Mouse (Mus musculus) thymus, adult 18-20 months (tissue): ENCODE measurements at regions not wholly inside any gene's neighbourhood (a gene's known extent, or its start where the extent isn't known, plus 50 kb on each side); places are given as distances from the start of the nearest gene placed in this dataset.
A peak's percentile ranks its signal among the peaks of the same experiment; 100 is the strongest.

Experiments used
- DNase-seq, 2 experiments: peaks; one replicate each; pipeline ENCODE4 v3.0.0; 2022; ENCODE audit warnings: mixed read lengths in 2 of 2

DNA sequence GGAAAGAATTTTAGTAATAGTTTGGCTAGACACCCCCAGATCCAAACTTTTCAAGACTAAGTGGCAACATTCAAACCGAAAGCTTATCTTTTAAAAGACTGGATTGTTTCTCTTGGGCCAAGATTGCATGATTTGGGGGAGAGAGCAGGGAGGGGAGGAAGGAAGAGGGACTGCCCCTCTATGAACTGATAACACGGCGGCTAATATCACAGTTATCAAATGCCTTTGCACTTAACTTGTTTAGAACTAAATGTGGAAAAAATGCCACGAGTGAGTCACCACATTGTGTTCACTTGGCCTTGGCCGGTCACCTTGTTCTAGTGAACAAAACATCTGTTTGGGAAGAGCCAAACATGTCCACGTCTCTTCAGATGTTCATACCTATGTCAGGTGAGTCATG, 92.3 kb downstream of the Tes start:
- DNase-seq: no peak

DNA sequence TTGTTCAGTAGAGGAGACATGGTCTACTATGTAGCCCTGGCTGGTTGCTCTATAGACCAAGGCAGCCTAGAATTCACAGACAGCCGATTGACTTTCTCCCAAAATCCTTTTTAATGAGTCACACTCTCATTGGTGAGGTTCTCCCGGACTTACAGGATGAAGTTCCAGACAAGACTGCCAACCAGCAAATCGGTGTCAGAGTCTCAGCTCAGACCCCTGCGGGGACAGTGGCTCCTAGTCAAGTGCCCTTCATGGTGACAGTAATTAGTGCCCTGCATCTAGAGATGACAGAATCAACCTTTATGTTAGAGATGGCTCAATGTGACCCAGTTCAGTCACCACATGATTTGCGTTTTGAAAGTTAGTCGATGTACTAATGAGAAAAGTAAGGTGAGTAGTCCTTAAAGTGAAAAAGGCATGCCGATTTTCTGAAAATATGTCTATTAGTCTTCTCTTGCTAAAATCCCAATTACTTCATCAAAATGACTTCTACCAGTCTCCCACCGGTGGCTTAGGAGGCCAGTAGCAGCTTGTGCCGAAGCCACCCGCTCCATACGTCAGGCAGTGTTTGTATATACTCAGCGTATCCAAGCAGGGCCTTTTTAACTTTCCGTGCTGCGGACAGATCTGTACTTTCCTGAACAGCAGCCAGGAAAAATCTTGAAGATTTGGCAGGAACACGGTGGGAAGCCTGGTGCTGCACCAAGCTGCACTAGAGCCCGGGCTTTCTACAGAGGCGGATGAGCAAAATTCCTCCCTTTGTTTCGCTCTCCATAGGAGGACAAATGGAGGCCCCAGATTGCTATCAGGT, 105.2 kb downstream of the Tes start:
- peak in 1 of 2 experiments; percentile 6 for DNase-seq

DNA sequence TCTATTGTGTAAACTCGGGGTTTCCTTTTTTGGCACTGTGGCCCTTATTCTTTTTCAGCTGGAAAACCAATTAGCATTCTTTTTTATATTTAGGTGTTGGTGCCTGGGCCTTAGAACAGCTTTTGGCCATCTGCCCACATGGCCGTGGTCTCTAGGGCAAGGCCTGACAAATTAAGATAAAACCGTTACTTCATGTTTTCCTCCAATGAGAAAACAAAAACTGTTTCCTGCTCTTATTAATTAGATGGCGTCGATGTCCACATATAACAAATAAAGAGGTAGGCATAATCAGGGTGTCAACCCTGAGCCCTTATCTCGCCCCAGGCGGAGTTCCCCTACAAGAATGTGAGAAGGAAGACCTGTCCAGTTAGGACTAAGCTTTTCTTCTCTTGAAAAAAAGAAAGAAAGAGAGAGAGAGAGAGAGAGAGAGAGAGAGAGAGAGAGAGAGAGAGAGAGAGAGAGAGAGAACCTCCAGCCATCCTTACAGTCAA, 105.9 kb downstream of the Tes start:
- no peak for DNase-seq

DNA sequence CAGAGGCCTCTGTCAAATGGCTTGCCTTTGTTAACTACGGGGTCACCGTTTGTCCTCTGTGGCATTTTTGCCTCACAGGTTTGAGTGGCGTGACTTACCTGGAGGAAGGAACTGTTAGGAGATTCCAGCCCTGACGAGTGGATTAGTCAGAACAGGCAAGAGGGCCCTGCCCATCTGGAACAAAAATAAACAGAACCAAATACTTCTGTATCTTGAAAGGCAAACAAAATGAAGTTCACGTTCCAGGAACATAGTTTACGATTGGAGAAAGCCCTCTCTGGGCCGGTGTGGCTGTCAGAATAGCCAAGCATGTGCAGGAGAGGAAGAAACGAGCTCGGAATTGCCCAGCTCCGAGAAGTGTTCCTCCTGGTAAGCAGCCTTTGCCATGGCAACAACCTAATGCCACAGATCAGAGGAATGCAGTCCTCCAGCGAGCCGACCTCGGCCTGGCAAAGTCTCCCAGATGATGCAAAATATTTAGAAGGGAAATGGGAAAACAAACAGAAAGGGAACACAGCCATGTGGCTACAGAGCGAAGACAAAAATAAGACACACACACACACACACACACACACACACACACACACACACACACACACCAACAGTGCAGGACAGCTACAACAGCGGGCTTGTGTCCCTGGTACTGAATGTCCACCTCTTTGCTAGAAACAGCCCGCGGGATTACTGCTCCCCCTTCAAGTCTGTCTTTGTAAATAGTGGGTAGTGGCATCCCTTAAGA, 106.5 kb downstream of the Tes start:
- DNase-seq: no peak

- DNase-seq: no peak
Observed at GRCm38 (mm10) chr6:17172050-17172449, 107.1 kb downstream of the Tes start.

GRCm38 (mm10) chr6:17177153-17177552, 103.8 kb upstream of the Cav2 start:
- DNase-seq: no peak

DNA sequence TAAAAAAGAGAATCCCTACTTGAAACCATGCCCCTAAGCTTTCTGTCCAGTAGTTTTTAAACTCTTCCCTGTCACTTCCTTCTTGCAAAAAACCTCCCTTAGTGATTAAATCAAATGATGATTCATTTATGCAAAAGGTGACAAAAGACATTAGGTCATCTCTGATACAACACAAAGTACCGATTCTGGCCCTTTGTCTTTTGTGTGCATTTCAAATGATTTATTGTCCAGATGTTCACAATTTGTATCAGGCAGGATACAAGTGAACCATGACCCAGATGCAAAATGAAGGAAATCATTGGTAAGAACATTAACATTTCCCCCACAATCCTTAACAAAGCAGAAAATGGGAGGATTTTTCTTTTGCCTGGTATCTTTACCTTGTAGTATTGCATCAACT, 101.5 kb upstream of the Cav2 start:
- no peak for DNase-seq

- DNase-seq: no peak
Observed at GRCm38 (mm10) chr6:17186604-17187003, 94.4 kb upstream of the Cav2 start.

DNA sequence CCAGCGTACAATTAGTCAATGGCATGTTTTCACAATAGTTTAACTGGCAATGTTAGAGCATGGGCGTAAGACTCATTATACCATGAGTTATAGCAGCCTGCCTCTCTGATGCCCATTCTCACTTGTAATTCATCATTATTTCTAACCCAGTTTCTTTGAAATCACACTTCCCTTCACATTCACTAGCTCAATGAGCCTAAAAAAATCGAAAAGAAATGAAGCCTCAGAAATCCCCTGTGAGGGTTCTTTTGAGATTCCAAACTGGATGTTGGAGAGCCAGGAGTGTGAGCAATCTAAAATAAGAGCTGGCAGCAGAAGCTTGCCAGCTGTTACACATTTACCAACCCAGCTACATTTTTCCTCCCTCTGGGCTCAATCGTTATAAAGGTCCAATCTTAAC, 93.9 kb upstream of the Cav2 start:
- no peak for DNase-seq

- no peak for DNase-seq
Observed at GRCm38 (mm10) chr6:17195538-17195937, 85.4 kb upstream of the Cav2 start.

GRCm38 (mm10) chr6:17197728-17198397, 83.1 kb upstream of the Cav2 start:
- no peak for DNase-seq

GRCm38 (mm10) chr6:17198876-17199275, 82.1 kb upstream of the Cav2 start:
- no peak for DNase-seq

GRCm38 (mm10) chr6:17201916-17202636, 78.9 kb upstream of the Cav2 start:
- DNase-seq: no peak

GRCm38 (mm10) chr6:17203302-17203701, 77.7 kb upstream of the Cav2 start:
- no peak for DNase-seq

DNA sequence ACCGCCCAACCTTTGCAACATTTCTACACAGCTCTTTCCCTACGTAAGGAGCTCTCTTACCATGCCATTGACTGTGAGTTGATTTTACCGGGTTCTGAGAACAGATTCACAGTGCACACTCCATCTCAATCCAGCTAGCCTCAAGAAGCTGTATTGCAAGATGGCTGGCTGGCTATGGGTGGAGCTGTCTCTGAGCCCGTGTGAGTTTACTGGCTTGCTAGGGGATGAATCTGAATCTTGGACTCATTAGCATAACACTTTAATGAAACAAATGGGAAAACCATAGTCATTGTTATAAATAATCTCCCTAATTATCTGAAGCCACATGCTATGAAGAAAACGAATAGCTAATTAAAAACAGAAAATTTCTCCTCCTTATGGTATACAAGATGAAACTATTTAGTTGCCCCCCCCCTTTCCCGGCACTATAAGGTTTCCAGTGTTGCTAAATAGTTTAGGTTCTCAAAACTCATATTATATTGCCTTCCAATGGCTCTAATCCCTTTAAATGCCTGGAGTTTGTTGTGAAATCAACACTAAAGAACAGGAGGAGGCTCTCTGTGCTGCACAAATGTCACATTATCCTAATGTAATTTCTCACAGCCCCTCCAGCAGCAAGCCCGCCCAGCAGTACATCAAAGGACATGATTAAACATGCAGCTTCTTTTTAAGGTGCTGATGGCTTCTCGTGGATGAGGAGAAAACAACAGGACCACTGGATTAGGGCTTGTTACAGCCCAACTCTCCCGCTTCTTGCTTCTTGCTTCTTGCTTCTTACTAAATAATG, 76.9 kb upstream of the Cav2 start:
- no peak for DNase-seq

GRCm38 (mm10) chr6:17206932-17207331, 74.1 kb upstream of the Cav2 start:
- DNase-seq: no peak

GRCm38 (mm10) chr6:17209792-17210191, 71.2 kb upstream of the Cav2 start:
- no peak for DNase-seq

- DNase-seq: no peak
Observed at GRCm38 (mm10) chr6:17211346-17211745, 69.6 kb upstream of the Cav2 start.

GRCm38 (mm10) chr6:17214774-17215173, 66.2 kb upstream of the Cav2 start:
- no peak for DNase-seq

GRCm38 (mm10) chr6:17216442-17216841, 64.5 kb upstream of the Cav2 start:
- no peak for DNase-seq

DNA sequence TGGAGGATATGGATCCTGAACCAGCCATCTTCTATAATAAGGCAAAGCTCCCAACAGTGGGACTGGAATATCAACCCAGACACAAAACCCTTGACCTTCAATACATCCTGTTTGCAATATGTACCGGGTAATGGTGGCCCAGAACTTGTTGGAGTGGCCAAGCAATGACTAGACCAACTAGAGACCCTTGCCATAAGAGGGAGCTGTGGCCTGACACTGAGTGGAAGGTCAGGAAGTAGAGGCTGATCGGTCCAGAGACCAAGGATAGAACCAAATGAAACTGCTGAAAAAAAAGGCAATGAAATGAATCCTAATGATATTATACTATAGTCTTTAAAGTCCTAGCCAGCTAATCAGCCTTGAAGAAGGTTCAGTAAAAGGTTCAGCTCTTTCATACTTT, 57.2 kb upstream of the Cav2 start:
- DNase-seq: no peak

DNA sequence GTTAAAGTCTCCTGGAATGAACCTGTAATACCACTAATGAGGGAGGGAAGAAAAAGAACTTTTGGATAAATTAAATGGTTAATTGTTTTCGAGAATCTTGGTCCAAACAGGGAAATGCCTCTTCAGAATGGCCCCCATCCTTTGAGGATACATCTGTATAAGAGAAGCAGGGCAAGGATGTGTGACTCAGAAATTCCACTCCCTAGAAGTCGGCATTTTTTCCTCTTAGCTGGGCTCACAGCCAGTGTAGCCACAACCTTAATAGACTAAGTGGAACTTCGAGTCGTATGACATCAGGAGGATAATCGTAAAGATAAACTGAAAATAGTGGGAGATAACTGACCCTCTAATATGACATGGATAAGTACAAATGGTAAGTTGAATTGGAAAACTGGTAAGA, 56.1 kb upstream of the Cav2 start:
- DNase-seq: no peak
